Mouse (Mus musculus) lung, postnatal 4 days (tissue): ENCODE data around the gene Adi1.

Experiments
- DNase-seq, 2 experiments: peaks; one replicate each; pipeline ENCODE4 v3.0.0; 2021

The Adi1 gene

DNA sequence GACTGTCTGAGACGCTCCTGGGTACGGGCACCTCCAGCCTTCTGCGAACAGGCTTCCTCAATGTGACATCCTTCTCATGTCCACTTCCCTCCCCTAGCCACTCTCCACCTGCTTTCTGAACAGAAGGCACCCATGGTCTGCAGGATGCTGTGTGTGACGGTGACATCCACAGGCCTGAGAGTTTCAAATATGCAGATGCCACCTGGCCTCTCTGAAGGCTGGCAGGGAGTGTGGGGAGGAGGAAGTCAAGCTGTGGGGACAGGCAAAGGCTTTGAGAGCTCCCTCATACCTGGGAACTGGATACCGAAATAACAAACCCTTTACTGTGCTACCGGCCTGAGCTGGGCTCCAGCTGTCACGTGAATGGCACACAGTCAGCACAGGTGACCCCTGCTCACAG lies 19.7 kb downstream of the Adi1 start:
- no peak for DNase-seq

DNA sequence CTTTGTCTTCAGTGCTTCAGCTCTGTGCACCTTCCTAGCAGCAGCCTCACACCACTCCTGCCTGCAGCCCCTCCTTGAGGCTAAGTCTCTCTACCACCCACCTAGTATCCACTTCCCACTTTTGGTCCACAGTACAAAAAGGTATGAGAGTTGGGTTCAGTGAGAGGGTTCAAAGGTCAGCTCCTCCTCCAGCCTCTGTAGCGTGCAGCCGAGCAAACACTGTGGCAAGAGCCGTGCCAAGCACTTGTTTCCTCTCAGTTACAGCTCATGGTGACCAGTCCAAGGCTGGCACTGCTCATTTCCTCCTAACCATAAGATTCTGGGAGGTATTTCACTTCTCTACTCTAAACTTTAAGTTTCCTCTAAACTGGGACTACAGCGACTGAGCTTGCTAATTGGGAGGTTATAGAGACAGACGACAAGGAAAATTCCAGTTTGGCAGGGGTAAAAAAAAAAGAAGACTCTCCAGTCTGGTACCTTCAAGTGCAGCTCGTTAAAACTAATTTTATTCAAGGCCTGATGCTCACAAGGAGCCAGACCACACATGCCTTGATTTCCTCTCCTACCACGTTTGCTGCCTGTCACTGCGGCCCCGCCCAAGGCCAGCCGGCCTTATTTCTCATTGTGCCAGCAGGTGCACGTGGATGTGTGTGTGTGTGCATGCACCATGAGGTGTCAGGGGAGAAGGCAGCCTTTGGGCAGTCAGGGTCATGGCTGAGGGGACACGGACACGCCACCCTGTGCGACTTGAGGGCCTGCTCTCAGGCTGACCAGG lies 23.0 kb downstream of the Adi1 start:
- no peak for DNase-seq

DNA sequence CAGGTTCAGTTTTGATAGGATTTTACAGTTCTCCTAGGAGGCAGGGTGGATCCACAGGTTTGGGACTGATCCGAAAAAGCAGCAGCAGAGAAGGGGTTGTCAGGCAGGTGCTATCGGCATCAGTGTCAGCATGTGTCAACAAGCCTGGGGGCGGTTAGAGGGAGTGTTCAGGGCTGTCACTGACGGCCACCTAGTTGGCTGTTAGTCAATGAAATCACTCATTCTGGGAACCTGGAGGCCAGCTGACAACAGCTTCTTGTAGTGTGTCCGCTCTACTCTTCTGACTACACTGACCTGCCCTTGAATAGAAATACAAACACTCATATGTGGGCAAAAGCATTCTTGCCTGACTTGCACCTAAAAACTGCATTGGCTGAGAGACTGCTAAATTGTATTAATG lies 24.1 kb downstream of the Adi1 start:
- no peak for DNase-seq

DNA sequence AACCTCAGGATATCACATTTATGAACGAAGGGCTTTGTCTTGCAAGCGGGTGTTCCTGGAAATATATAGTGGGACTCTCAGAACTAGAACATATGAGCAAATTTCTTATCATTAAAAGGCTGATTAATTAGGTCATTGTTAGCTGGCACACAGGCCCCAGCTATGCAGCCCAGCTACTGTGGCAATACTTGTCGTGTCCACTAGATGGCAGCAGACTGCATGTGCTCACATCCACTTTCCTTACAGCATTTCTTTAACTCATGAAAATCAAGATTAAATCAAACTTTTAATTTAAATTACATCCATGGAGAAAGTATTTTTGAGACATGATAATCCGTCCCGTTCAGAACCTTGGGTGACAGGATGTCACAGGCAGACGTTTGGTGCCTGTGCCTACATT lies 24.6 kb downstream of the Adi1 start:
- DNase-seq: peak; percentile 41 to 73

DNA sequence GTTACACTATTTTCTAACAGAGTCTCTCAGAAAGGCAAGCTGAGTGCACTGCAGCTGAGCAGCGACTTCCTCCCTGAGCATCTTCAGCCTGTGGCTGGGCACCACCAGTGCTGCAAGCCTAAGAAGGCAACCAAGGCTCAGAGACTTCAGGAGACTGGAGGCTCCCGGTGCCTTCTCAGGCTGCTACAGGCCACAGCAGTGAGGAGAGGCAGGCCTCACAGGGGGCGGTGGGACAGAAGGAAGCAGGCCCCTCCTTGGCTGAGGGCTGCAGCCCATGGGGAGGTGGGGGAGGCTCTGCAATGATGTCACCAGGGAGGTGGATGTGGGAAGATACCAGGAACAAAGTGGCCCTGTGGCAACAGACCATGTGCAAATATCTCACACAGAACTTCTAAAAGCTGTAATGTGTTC lies 25.1 kb downstream of the Adi1 start:
- DNase-seq: no peak

DNA sequence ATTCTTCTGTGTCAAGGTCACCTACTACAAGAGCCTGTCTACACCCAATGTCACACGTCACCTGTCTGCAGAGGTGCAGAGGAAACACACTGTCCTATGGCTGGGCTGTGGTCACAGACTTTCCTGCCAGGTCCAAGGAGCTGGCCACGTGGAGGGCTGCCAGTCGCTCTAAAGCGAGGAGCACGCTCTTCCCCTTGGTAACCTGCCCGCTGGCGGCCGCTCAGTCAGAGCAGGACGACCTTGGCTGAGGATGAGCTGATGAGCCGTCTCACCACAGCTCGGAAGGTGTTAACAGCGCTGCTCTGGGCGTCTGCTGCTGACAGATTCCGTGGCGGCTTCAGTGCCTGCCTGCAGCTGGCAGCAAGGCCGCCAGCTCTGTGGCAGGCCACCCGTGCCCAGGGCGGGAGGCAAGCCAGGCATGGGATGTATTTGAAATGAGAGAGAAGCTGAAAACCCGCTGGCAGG lies 25.6 kb downstream of the Adi1 start:
- no peak for DNase-seq

DNA sequence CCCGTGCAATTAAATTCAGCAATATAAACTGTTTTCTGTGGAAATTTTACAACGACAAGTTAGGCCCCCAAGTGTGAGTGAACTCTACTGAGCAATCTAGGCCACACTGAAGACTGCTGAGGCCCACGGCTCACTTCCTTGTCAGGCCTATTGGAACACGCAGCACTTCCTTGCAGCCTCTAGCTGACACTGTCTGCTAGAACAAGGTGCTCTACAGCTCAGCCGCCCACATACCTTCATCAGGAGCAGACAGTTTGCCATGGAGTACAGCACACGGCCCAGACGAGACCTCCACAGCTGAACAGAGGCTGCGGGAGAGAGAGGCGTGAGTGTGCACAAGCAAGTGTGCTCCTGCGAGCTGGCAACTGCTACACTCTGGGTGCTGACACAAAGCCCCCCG lies 26.3 kb downstream of the Adi1 start:
- DNase-seq: no peak

DNA sequence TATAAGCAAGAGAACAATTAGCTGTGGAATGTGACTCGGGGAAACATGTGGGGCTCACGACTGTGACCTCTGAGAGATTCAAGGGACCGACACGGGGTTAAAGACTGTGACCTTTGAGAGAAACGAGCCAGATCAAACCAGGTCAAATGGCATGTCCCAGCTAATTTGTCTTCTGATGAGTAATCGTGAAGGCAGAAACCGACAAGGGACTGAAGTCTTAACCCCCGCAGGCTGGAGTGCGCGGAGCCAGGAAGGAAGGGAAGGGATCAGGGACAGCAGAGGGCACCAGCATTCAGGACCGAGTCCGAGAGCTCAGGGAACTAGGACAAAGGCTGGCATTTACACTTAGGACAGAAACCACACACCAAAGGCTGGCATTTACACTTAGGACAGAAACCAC lies 29.4 kb downstream of the Adi1 start:
- no peak for DNase-seq

DNA sequence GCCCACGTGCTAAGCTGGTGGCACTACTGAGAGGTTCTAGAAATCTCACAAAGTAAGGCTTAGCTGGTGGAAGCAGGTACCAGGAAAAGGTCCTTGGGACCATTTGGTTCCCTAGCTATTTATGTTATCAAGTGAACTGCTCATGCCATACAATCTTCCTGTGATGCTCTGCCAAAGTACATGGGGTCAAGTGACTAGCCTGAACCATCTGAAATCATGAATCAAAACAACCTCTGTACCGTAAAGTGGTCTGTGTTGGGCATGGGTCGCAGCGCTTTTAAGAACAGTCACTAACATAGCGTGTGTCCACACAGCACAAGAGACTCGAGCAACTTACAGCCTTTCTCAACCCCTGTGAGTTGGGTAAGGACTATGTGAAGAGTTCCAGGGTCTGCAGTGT lies 30.2 kb downstream of the Adi1 start:
- no peak for DNase-seq

DNA sequence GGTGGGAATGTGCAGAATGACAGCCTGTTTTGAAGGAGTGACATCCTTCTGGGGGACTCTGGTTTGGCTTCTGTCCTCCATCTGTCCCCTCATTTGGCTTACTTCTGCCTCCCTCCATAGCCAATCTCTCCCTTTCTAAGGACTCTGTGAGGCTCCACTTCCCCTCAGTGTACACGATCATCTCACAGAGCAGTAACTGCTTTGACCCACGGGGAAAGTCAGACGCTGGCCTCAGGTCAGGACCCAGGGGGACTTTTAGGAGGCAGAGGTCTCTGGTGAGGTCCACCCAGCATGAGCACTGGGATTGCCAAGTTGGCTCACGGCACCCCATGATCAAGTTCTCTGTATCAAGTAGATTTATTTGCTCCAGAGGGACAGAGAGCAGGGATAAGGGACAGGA lies 33.1 kb downstream of the Adi1 start:
- no peak for DNase-seq

DNA sequence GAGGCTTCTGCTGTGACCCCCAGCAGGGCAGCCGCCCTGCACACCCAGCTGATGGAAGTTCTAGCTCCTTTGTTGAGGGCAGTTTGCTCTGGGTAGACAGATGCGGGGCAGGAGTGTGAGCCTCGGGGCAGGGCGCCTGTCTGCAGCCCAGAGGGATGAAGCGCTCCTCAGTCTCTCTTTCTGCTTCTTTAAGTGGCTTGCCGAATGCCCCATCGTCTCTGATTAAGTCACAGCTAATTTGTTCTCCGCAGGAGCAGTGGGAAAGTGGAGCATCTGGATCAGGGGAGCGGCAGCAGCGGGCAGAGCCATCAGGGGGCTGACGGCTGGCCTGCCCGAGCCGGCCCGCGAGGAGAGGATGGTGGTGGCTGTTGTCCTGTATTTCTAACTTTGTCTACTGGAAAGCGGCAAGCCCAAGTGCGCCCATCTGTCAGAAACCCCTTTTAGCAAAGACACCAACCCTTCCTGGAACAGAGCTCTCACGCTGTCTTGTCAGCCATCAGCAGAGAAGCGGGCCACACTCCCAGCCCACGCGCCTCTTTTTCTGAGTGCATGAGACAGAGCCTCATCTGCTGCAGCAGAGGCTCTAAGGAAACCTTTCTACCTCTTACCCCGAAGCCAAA lies 35.6 kb downstream of the Adi1 start:
- no peak for DNase-seq

DNA sequence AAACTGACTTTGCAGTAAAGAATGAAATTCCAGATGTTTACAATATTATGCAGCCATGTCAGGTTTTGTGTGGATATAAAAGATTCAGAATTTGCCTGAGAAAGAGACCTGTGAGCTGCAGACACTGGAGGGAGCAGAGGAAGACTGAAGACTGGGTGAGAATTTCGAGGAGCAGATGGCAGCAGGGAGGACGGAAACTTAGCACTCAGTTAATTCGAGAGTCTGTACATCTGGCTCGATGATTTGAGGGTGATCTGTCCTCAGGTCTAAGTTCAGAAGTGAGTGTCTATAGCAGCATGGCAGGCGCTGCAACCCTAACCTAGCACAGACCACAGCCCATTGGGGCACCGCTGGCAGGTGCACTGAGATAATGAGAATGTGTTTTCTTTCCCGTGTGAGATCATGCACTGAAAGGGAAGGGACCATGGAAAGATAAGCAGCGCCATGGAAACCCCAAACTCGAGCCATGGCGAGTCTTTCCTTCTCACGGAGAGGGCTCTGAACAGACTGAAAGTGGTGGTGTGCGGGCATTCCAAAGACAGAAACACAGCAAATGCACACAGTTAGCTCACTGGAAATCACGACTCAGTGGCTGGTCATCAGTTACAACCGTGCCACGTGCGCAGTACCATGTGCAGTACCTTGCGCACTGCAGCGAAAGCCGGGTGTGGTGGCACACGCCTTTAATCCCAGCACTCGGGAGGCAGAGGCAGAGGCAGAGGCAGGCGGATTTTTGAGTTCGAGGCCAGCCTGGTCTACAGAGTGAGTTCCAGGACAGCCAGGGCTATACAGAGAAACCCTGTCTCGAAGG lies 40.0 kb downstream of the Adi1 start:
- no peak for DNase-seq

DNA sequence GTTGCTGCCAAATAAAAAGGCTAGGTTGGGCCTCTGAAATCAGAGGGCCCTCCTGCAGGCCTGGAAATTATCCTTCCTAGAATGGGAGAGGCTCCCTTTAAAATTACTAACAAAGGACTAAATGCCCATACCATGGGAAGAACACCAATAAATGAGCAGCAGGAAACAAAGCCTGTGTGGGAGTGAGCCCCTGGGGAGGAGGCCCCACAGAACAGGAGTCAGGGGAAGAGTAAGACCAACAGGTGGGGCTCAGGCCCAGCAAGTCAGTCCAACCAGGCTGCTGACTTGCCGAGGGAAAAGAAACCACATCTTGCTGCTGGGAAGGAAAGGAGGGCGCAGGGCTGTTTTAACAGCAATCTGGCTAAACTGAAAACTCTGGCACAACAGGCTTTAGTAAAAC lies 42.0 kb downstream of the Adi1 start:
- DNase-seq: no peak

DNA sequence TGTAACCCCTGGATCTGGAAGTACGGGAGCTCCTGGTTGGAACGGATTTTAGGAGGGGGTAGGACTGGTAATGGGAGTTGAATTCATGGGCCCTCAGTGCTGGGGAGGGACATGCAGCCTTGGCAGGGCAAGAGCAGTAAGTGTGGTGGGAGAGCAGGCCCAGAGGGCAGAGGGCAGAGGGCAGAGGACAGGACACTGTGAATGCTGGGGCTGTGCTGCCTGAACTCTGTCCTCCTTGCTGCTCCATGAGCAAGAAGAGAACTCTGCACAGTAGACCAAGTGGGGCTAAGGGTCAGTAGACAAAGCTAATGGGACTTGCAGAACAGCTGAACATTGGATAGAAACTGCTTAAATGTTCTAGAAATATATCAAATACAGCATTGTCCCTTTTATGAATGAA lies 43.1 kb downstream of the Adi1 start:
- no peak for DNase-seq

DNA sequence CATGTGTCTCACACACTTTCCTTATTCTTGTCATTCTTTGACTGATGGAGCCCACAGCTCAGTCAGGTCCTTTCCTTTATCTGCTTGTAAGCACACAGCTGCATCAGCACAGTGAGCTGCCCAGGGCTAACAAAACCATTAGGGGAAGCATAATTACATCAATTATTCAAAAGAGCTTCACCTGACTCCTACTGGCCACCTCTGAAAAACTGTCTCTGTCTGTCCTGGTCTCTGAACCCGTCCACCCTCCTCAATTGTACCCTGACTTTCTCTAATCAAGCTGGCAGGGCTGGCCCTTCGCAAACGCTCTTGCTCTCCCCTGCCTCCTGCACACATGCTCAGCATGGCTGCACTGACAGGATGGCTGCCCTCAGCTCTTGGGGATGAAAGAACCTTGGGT lies 49.3 kb downstream of the Adi1 start:
- DNase-seq: no peak

DNA sequence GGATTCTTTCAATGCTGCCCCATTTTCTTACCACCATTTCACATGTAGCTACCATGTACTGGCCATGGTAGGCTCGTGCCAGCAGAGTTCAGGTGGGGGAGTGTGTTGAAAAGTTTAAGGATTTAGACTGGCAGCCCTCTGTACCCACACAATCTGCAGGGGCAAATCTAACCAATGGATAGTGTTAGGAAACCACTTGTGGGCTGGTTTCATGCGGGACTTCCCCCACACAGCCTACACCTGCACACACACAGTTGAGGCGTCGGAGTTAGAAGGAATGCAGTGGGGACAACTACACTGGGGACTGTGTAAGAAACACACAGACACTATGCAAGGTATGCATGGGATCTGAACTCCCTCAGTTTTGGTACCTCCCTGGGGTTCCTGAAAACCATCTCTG lies 51.2 kb downstream of the Adi1 start:
- no peak for DNase-seq

DNA sequence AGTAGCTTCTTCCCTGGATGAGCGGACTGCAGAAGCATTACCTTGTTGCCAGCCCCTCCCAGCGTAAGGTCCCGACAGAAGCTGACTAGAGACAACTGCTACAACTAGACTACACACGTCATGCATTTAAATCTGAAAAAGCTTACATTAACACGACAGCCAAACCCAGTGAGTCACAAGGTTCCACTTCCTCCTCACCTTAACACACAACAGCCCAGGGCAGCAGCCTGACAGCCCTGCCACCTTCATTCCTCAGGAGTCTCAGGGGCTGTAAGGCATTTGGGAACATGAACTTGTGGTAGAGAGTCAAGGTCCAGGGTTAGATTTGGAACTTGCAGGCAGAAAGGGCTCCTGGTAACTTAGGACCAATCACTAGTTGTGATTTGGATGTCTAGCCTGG lies 52.0 kb downstream of the Adi1 start:
- no peak for DNase-seq
